ENCODE assay signal across 20 mouse cellular contexts in genomic region chr17:34047404-34048050, GRCm38 (mm10). TPM values are rescaled to one million over a fixed set of nuclear protein-coding genes. Genes with fewer than 3 reads are reported as not detected.
A peak's percentile ranks its signal among the peaks of the same experiment; 100 is the strongest.
DNase-seq lines count a peak whose midpoint lies in the region; TF ChIP-seq lines count a peak whose summit lies in the region.
"Had no signal": no experiment of that assay in that cellular context is flagged by ENCODE, and none has a peak within 500 bp of the region (broad histone marks: within the 10 kb centered on the region; RNA-seq: fewer than 3 reads in every experiment).

No protein-coding gene starts in this region.

- TF ChIP-seq POLR2A in bone marrow, adult 2 months (IDR thresholded peaks at IDR 0.05; ENCODE audit: borderline replicate concordance, control insufficient read depth, low read depth, low read length), result no peak

- WGBS in bone marrow, adult 2 months, result 14% methylated on average over 5 of the region's 5 CpGs
- WGBS in macrophage (ENCODE audit: missing documents), result 17% methylated on average over 5 of the region's 5 CpGs

- H3K4me3 ChIP-seq in bone marrow, adult 2 months (replicated peaks; ENCODE audit: control insufficient read depth, low read depth, low read length), result no peak overlapping the region
- no peak overlapping the region for H3K4me3 ChIP-seq in macrophage (ENCODE audit: inconsistent target)
- H3K4me3 ChIP-seq: forebrain, embryonic 12.5 days; left cerebral cortex, adult 2 months; limb, embryonic 12.5 days; liver, embryonic 15.5 days; neural tube, embryonic 13.5 days had no signal

- peak overlapping the region; percentile 32; the same call in 1 of the 2 replicates for H3K27ac ChIP-seq in bone marrow, adult 2 months (ENCODE audit: control insufficient read depth, insufficient read depth, low read depth, low read length, poor library complexity)
- peak overlapping the region; percentile 50 for H3K27ac ChIP-seq in macrophage
- H3K27ac ChIP-seq: forebrain, embryonic 12.5 days; hindbrain, postnatal 0 days; left cerebral cortex, adult 2 months; limb, embryonic 12.5 days; liver, embryonic 15.5 days; neural tube, embryonic 13.5 days; stomach, postnatal 0 days had no signal

- no peaks in the 10 kb centered on the region; the same call in 1 of the 2 replicates for H3K4me1 ChIP-seq in bone marrow, adult 2 months (ENCODE audit: control insufficient read depth, insufficient read depth, low read length)
- H3K4me1 ChIP-seq: forebrain, embryonic 12.5 days; limb, embryonic 12.5 days; liver, embryonic 15.5 days; neural tube, embryonic 13.5 days had no signal

- no peaks in the 10 kb centered on the region for H3K36me3 ChIP-seq in macrophage (ENCODE audit: inconsistent target)
- H3K36me3 ChIP-seq in splenic B cell, adult 2 months (ENCODE audit: control insufficient read depth, insufficient read depth, low read length, poor library complexity, severe bottlenecking), result no peaks in the 10 kb centered on the region
- H3K36me3 ChIP-seq: forebrain, embryonic 12.5 days; liver, embryonic 15.5 days had no signal

- no peaks in the 10 kb centered on the region for H3K27me3 ChIP-seq in splenic B cell, adult 2 months (ENCODE audit: control insufficient read depth, insufficient read depth, low read length, poor library complexity, severe bottlenecking)
- H3K27me3 ChIP-seq: forebrain, embryonic 12.5 days; neural tube, embryonic 13.5 days had no signal

- peak; percentile 35 for DNase-seq in CD4-positive, CD25-positive, alpha-beta regulatory T cell, adult 2 months (ENCODE audit: low read depth, low spot score)
- DNase-seq in splenic B cell, adult 2 months (ENCODE audit: low read depth, low spot score), result peak; percentile 75
- DNase-seq in left cerebral cortex, adult 11 months (ENCODE audit: low spot score), result no peak
- no peak for DNase-seq in right cerebral cortex, postnatal 10 days (ENCODE audit: low spot score in 2 of 2)
- DNase-seq in right cerebral cortex, postnatal 36 days (ENCODE audit: low spot score in 2 of 2), result no peak
- DNase-seq: cerebellum, adult 9-10 months; gastrocnemius, postnatal 10 days; heart, adult 18-20 months; heart, postnatal 4 days; kidney, adult 18-20 months; kidney, postnatal 14 days had no signal

- H3K79me2 ChIP-seq in macrophage (ENCODE audit: inconsistent target), result no peaks in the 10 kb centered on the region

- no peak for TF ChIP-seq CTCF in bone marrow, adult 2 months (IDR thresholded peaks at IDR 0.05; ENCODE audit: control insufficient read depth, insufficient read depth, low read length)

RNA-seq across cellular contexts. Expression of gene Col11a2, which starts 8.3 kb away (rescaled TPM):
- polyA plus RNA-seq in bone marrow, adult 2 months (2011; ENCODE audit: insufficient read depth, insufficient read length, low replicate concordance, missing spikeins), result 10.7 and 12.6 TPM in 2 replicates
- total RNA-seq in macrophage (2018; cell fraction: chromatin; rRNA removed), result 100 to 1,000 TPM in 1 of 26 experiments, 10 to 100 TPM in 9, 1 to 10 TPM in 16; 2.6 to 133 (median 8.6) TPM
- total RNA-seq in macrophage (2018; cell fraction: cytosol; rRNA removed), result 1 to 10 TPM in 16 of 26 experiments, under 1 TPM in 10; 0.34 to 5.4 (median 1.4) TPM
- total RNA-seq in macrophage (2018; cell fraction: nucleus; rRNA removed), result 10 to 100 TPM in 6 of 26 experiments, 1 to 10 TPM in 20; 1.2 to 21.1 (median 3.6) TPM
- polyA plus RNA-seq in macrophage (2018), result 0.79 to 1.6 TPM (median 1.2 TPM) in 3 replicates

RNA-seq across cellular contexts. Expression of gene Rxrb, which starts 15.9 kb away (rescaled TPM):
- 36.0 and 70.9 TPM in 2 replicates for polyA plus RNA-seq in bone marrow, adult 2 months (2011; ENCODE audit: insufficient read depth, insufficient read length, low replicate concordance, missing spikeins)
- total RNA-seq in macrophage (2018; cell fraction: chromatin; rRNA removed), result 100 to 1,000 TPM in 1 of 26 experiments, 10 to 100 TPM in 25; 23.5 to 101 (median 45.8) TPM
- total RNA-seq in macrophage (2018; cell fraction: cytosol; rRNA removed), result 10 to 100 TPM; 14.5 to 38.3 (median 25.9) TPM
- total RNA-seq in macrophage (2018; cell fraction: nucleus; rRNA removed), result 10 to 100 TPM; 18.8 to 62.7 (median 32.1) TPM
- polyA plus RNA-seq in macrophage (2018), result 15.5 to 33.4 TPM (median 20.0 TPM) in 3 replicates

RNA-seq across cellular contexts. Expression of gene Slc39a7, which starts 16.0 kb away (rescaled TPM):
- polyA plus RNA-seq in bone marrow, adult 2 months (2011; ENCODE audit: insufficient read depth, insufficient read length, low replicate concordance, missing spikeins), result 51.4 and 84.6 TPM in 2 replicates
- total RNA-seq in macrophage (2018; cell fraction: chromatin; rRNA removed), result 100 to 1,000 TPM in 3 of 26 experiments, 10 to 100 TPM in 23; 49.7 to 112 (median 78.2) TPM
- 100 to 1,000 TPM in 18 of 26 experiments, 10 to 100 TPM in 8; 68.6 to 145 (median 112) TPM for total RNA-seq in macrophage (2018; cell fraction: cytosol; rRNA removed)
- total RNA-seq in macrophage (2018; cell fraction: nucleus; rRNA removed), result 100 to 1,000 TPM in 23 of 26 experiments, 10 to 100 TPM in 3; 68.0 to 195 (median 139) TPM
- 67.7 to 120 TPM (median 117 TPM) in 3 replicates for polyA plus RNA-seq in macrophage (2018)

RNA-seq across cellular contexts. Expression of gene H2-Ke6, which starts 19.7 kb away (rescaled TPM):
- polyA plus RNA-seq in bone marrow, adult 2 months (2011; ENCODE audit: insufficient read depth, insufficient read length, low replicate concordance, missing spikeins), result 120 and 165 TPM in 2 replicates
- 100 to 1,000 TPM in 1 of 26 experiments, 10 to 100 TPM in 25; 15.1 to 108 (median 44.2) TPM for total RNA-seq in macrophage (2018; cell fraction: chromatin; rRNA removed)
- total RNA-seq in macrophage (2018; cell fraction: cytosol; rRNA removed), result 10 to 100 TPM; 14.0 to 39.8 (median 25.1) TPM
- total RNA-seq in macrophage (2018; cell fraction: nucleus; rRNA removed), result 100 to 1,000 TPM in 1 of 26 experiments, 10 to 100 TPM in 25; 13.8 to 109 (median 44.0) TPM
- 28.2 to 38.3 TPM (median 35.6 TPM) in 3 replicates for polyA plus RNA-seq in macrophage (2018)

RNA-seq across cellular contexts. Expression of gene Ring1, which starts 23.0 kb away (rescaled TPM):
- 9.0 and 35.7 TPM in 2 replicates for polyA plus RNA-seq in bone marrow, adult 2 months (2011; ENCODE audit: insufficient read depth, insufficient read length, low replicate concordance, missing spikeins)
- total RNA-seq in macrophage (2018; cell fraction: chromatin; rRNA removed), result 10 to 100 TPM in 25 of 26 experiments, 1 to 10 TPM in 1; 9.7 to 64.1 (median 30.8) TPM
- total RNA-seq in macrophage (2018; cell fraction: cytosol; rRNA removed), result 10 to 100 TPM in 24 of 26 experiments, 1 to 10 TPM in 2; 7.9 to 17.6 (median 13.5) TPM
- 10 to 100 TPM in 25 of 26 experiments, 1 to 10 TPM in 1; 8.8 to 35.2 (median 21.2) TPM for total RNA-seq in macrophage (2018; cell fraction: nucleus; rRNA removed)
- polyA plus RNA-seq in macrophage (2018), result 12.0 to 17.2 TPM (median 17.1 TPM) in 3 replicates

Comparison
In these comparisons a context has a peak if more than half of its experiments do, and no peak if none do; other contexts are left out.
1. DNase-seq: peak in CD4-positive, CD25-positive, alpha-beta regulatory T cell, adult 2 months (single experiment) and splenic B cell, adult 2 months (single experiment); none in left cerebral cortex, adult 11 months (single experiment), right cerebral cortex, postnatal 10 days (0 of 2) and right cerebral cortex, postnatal 36 days (0 of 2).